Mouse (Mus musculus) CH12.LX (cell line): ENCODE measurements around the gene Fam217a. TPM values are rescaled to one million over a fixed set of nuclear protein-coding genes. Genes with fewer than 3 reads are reported as not detected.
"Not testable (repeated sequence)": the region's sequence is repeated elsewhere in the genome, so short reads cannot be mapped to it uniquely, and the experiment has no call there.

Source experiments
- DNase-seq: peaks from one replicate; pipeline ENCODE4 v3.0.0-alpha.2; 2013; ENCODE audit errors: extremely low read depth
- H3K27ac ChIP-seq: 2 replicates; pipeline ENCODE4 v1.5.1; 2012; ENCODE audit warnings: low read depth, mild to moderate bottlenecking, control low read depth, moderate library complexity; ENCODE audit not compliant: insufficient read depth
- H3K27me3 ChIP-seq: replicated peaks from 2 replicates; pipeline ENCODE3; 2012; ENCODE audit warnings: inconsistent platforms
- H3K36me3 ChIP-seq, 2 experiments: replicated peaks in 1 of 2; 2 replicates each; pipeline versions ENCODE3 to v1.6.1; 2012; ENCODE audit warnings: inconsistent platforms in 1 of 2, low read length in 1 of 2, mild to moderate bottlenecking in 1 of 2, mixed read lengths in 1 of 2, moderate library complexity in 1 of 2; ENCODE audit not compliant: control insufficient read depth in 1 of 2, insufficient read depth in 1 of 2
- H3K4me1 ChIP-seq, 2 experiments: 2 replicates each; pipeline ENCODE4 v1.6.1; 2012; ENCODE audit warnings: inconsistent platforms in 1 of 2, moderate library complexity in 1 of 2; ENCODE audit not compliant: insufficient read depth in 2 of 2, control insufficient read depth in 1 of 2
- H3K4me2 ChIP-seq: 2 replicates; pipeline ENCODE4 v1.6.1; 2012; ENCODE audit warnings: low read depth, mild to moderate bottlenecking, control low read depth; ENCODE audit not compliant: poor library complexity, insufficient read depth, severe bottlenecking
- H3K4me3 ChIP-seq, 3 experiments: fragments of 150-350 bp in 1 of 3; sonication (generic) in 1 of 3; replicated peaks in 1 of 3; 2 replicates each; pipeline versions ENCODE3 to v1.5.1; 2011 to 2012; ENCODE audit warnings: low read depth in 2 of 3, low read length in 2 of 3, mild to moderate bottlenecking in 2 of 3, moderate library complexity in 2 of 3, control low read depth in 1 of 3, improper control_type of control experiment in 1 of 3, inconsistent platforms in 1 of 3, mixed read lengths in 1 of 3; ENCODE audit not compliant: poor library complexity in 1 of 3
- H3K79me2 ChIP-seq: replicated peaks from 2 replicates; pipeline ENCODE4 v1.6.1; 2012; ENCODE audit warnings: mild to moderate bottlenecking, moderate library complexity; ENCODE audit not compliant: control insufficient read depth, poor library complexity, insufficient read depth, severe bottlenecking; ENCODE audit errors: extremely low read depth
- H3K9ac ChIP-seq: 2 replicates; pipeline ENCODE4 v1.6.1; 2012; ENCODE audit warnings: low read depth, mild to moderate bottlenecking, control low read depth, moderate library complexity; ENCODE audit not compliant: insufficient read depth
- H3K9me3 ChIP-seq: replicated peaks from 2 replicates; pipeline ENCODE3; 2012; ENCODE audit warnings: low read length, inconsistent platforms, mixed read lengths
- BHLHE40 ChIP-seq: IDR thresholded peaks from 2 replicates; pipeline ENCODE4 v1.6.1; 2011; ENCODE audit warnings: mild to moderate bottlenecking, low read depth, low read length, improper control_type of control experiment
- CTCF ChIP-seq, 2 experiments: IDR thresholded peaks in 1 of 2; conservative IDR thresholded peaks in 1 of 2; 2 replicates each; pipeline ENCODE4 v1.5.1; 2011 to 2012; ENCODE audit warnings: low read depth in 2 of 2, low read length in 2 of 2, improper control_type of control experiment in 1 of 2, inconsistent platforms in 1 of 2, mild to moderate bottlenecking in 1 of 2, moderate library complexity in 1 of 2
- E2F4 ChIP-seq: IDR thresholded peaks from 2 replicates; pipeline ENCODE4 v1.6.1; 2011; ENCODE audit warnings: low read depth, low read length, improper control_type of control experiment; ENCODE audit not compliant: insufficient replicate concordance
- ETS1 ChIP-seq: conservative IDR thresholded peaks from 2 replicates; pipeline ENCODE4 v1.6.1; 2012; ENCODE audit warnings: low read depth, mild to moderate bottlenecking, inconsistent platforms, low read length, improper control_type of control experiment, moderate library complexity
- HCFC1 ChIP-seq: IDR thresholded peaks from 2 replicates; pipeline ENCODE4 v1.6.1; 2012; ENCODE audit warnings: low read depth, mild to moderate bottlenecking, inconsistent platforms, low read length, improper control_type of control experiment
- RAD21 ChIP-seq: IDR thresholded peaks from 2 replicates; pipeline ENCODE4 v1.6.1; 2011; ENCODE audit warnings: low read depth, mild to moderate bottlenecking, low read length, improper control_type of control experiment, moderate library complexity
- SMC3 ChIP-seq: IDR thresholded peaks from 2 replicates; pipeline ENCODE4 v1.6.1; 2011; ENCODE audit warnings: low read depth, low read length, improper control_type of control experiment
- TCF12 ChIP-seq: IDR thresholded peaks from 2 replicates; pipeline ENCODE4 v1.6.1; 2014; ENCODE audit warnings: low read depth, mild to moderate bottlenecking, inconsistent platforms, low read length, improper control_type of control experiment
- UBTF ChIP-seq: IDR thresholded peaks from 2 replicates; pipeline ENCODE4 v1.6.1; 2012; ENCODE audit warnings: low read depth, mild to moderate bottlenecking, inconsistent platforms, low read length, improper control_type of control experiment, moderate library complexity
- ZC3H11A ChIP-seq: IDR thresholded peaks from 2 replicates; pipeline ENCODE4 v1.6.1; 2012; ENCODE audit warnings: low read depth, mild to moderate bottlenecking, inconsistent platforms, low read length, improper control_type of control experiment
- ZKSCAN1 ChIP-seq: IDR thresholded peaks from 2 replicates; pipeline ENCODE4 v1.6.1; 2012; ENCODE audit warnings: low read depth, inconsistent platforms, low read length, improper control_type of control experiment, borderline replicate concordance
- ZMIZ1 ChIP-seq: IDR thresholded peaks from 2 replicates; pipeline ENCODE4 v1.6.1; 2012; ENCODE audit warnings: low read depth, mild to moderate bottlenecking, inconsistent platforms, low read length, improper control_type of control experiment
- dilution Hi-C: fragments of 300-500 bp; cut with MboI; formaldehyde crosslinking; loops from 2 replicates; pipeline ENCODE4 v1.14.3; 2020; ENCODE audit warnings: low sequenced_read_pairs; ENCODE audit not compliant: extremely low pct_unique_long_range_greater_than_20kb, extremely low pct_ligation_motif_present
- in situ Hi-C: fragments of 300-500 bp; cut with MboI; formaldehyde crosslinking; loops from 3 replicates; pipeline ENCODE4 v1.14.3; 2019; ENCODE audit warnings: low sequenced_read_pairs, low pct_ligation_motif_present, low pct_unique_long_range_greater_than_20kb, mixed read lengths
- polyA plus RNA-seq: library from polyadenylated mRNA; unstranded; fragments of >175 nt; gene quantifications from 2 replicates; pipeline ENCODE4 v1.2.1, GENCODE M21; 2012; ENCODE audit warnings: low read depth; ENCODE audit not compliant: insufficient read length
- total RNA-seq, 2 experiments: library from RNA; depleted of rRNA; stranded (reverse); fragments of 300-350 nt in 1 of 2; fragments of >200 nt in 1 of 2; gene quantifications; 2 replicates each; pipeline ENCODE4 v1.2.3; 2012 to 2014

Fam217a gene
- total and polyA plus RNA-seq, 3 experiments = not detected

GRCm38 (mm10) chr13:34864420-34865169 is 59.5 kb downstream of the Fam217a start:
- dilution Hi-C loops = no loop called here
- in situ Hi-C loops = loop anchor here (25.0 kb wide), 1 partner anchor 677 kb away; no protein-coding TSS in a partner anchor

GRCm38 (mm10) chr13:34861166-34861565 is 62.9 kb downstream of the Fam217a start:
- H3K9ac ChIP-seq, H3K27me3 ChIP-seq, dilution Hi-C loops, H3K27ac ChIP-seq, H3K79me2 ChIP-seq, H3K9me3 ChIP-seq, H3K4me3 ChIP-seq, H3K4me1 ChIP-seq, H3K36me3 ChIP-seq, DNase-seq, H3K4me2 ChIP-seq: not testable (repeated sequence)
- peak; percentile 67 for TF ChIP-seq BHLHE40
- in situ Hi-C loops = loop anchor here (25.0 kb wide), 1 partner anchor 674 kb away; no protein-coding TSS in a partner anchor

More at GRCm38 (mm10) chr13:34864420-34865169, 59.5 kb downstream of the Fam217a start:
- Histone ChIP-seq H3K27ac (no peak overlapping the region), H3K4me3 (no peak overlapping the region), H3K4me1 (peaks cover 0 to 3% of the 10 kb centered on the region in 2 experiments; a peak in 1 of 4 replicates), H3K9me3 (no peaks in the 10 kb centered on the region), H3K79me2 (no peaks in the 10 kb centered on the region), H3K27me3 (no peaks in the 10 kb centered on the region), H3K9ac (no peak overlapping the region), H3K36me3 (no peaks in the 10 kb centered on the region), H3K4me2 (no peak overlapping the region)
- DNase-seq = peak; percentile 82
- TF ChIP-seq TCF12 (no peak), UBTF (no peak), CTCF (conservative IDR thresholded peaks at IDR 0.05 in 1 of 2, IDR thresholded peaks at IDR 0.05 in 1 of 2; ENCODE audit: low read depth in 2 of 2, low read length in 2 of 2) (peak; percentile 82 to 87), ZKSCAN1 (no peak), ETS1 (no peak), E2F4 (no peak), ZMIZ1 (no peak), ZC3H11A (0 out of 2 replicates have a peak, but pooled peaks have one; percentile 10), RAD21 (peak; percentile 85), SMC3 (peak; percentile 78), HCFC1 (no peak), BHLHE40 (no peak)

Other genes starting within 250 kb of the Fam217a start
- gene Fam50b, start 189.5 kb downstream of the Fam217a start, total RNA-seq (2012; rRNA removed) = 0.08 and 0.13 TPM in 2 replicates
- gene Fam50b, start 189.5 kb downstream of the Fam217a start, total RNA-seq (2014; rRNA removed) = 0.24 TPM in 1 of 2 replicates, not detected in the other
- not detected in 2 replicates for gene Fam50b, start 189.5 kb downstream of the Fam217a start, polyA plus RNA-seq
- 51.1 and 62.7 TPM in 2 replicates for gene Prpf4b, start 49.0 kb downstream of the Fam217a start, total RNA-seq (2012; rRNA removed)
- gene Prpf4b, start 49.0 kb downstream of the Fam217a start, total RNA-seq (2014; rRNA removed) = 57.3 and 68.8 TPM in 2 replicates
- 94.9 and 112 TPM in 2 replicates for gene Prpf4b, start 49.0 kb downstream of the Fam217a start, polyA plus RNA-seq
- not detected in 2 replicates for gene 4933417A18Rik, start 99 bp upstream of the Fam217a start, total RNA-seq (2012; rRNA removed)
- not detected in 2 replicates for gene 4933417A18Rik, start 99 bp upstream of the Fam217a start, total RNA-seq (2014; rRNA removed)
- not detected in 2 replicates for gene 4933417A18Rik, start 99 bp upstream of the Fam217a start, polyA plus RNA-seq
- not detected in 2 replicates for gene Eci3, start 39.5 kb upstream of the Fam217a start, total RNA-seq (2012; rRNA removed)
- gene Eci3, start 39.5 kb upstream of the Fam217a start, total RNA-seq (2014; rRNA removed) = not detected in 2 replicates
- gene Eci3, start 39.5 kb upstream of the Fam217a start, polyA plus RNA-seq = 0.33 and 0.63 TPM in 2 replicates
- gene Eci2, start 102.8 kb upstream of the Fam217a start, total RNA-seq (2012; rRNA removed) = 78.9 and 86.0 TPM in 2 replicates
- gene Eci2, start 102.8 kb upstream of the Fam217a start, total RNA-seq (2014; rRNA removed) = 116 and 125 TPM in 2 replicates
- gene Eci2, start 102.8 kb upstream of the Fam217a start, polyA plus RNA-seq = 83.3 and 83.7 TPM in 2 replicates